Mouse (Mus musculus) left cerebral cortex, postnatal 25 days (tissue): ENCODE measurements around the gene Xrcc4. TPM values are rescaled to one million over a fixed set of nuclear protein-coding genes. Genes with fewer than 3 reads are reported as not detected.

ENCODE experiments used
- DNase-seq, 2 experiments: peaks; one replicate each; pipeline ENCODE4 v3.0.0; 2022; ENCODE audit warnings: low spot score in 2 of 2, mixed read lengths in 1 of 2
- intact Hi-C: fragments of 180-260 bp; cut with DNase I; formaldehyde crosslinking; loops from one replicate; pipeline ENCODE4 v1.15.1; 2025
- total RNA-seq, 2 experiments: library from RNA; stranded (reverse); gene quantifications; 2 replicates each; pipeline ENCODE4 v1.2.3; 2021

Xrcc4 gene
- total RNA-seq, 2 experiments from 2014 or later, result 14.1 to 15.0 TPM

DNA sequence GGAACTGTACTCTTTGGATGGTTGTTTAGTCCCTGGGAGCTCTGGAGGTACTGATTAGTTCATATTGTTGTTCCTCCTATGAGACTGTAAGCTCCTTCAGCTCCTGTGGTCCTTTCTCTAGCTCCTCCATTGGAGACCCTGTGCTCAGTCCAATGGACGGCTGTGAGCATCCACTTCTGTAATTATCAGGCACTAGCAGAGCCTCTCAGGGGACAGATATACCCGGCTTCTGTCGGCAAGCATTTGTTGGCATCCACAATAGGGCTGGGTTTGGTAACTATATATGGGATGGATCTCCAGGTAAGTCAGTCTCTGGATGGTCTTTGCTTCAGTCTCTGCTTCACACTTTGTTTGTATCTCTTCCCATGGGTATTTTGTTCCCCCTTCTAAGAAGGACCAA lies 118.5 kb downstream of the Xrcc4 start:
- DNase-seq, result no peak

DNA sequence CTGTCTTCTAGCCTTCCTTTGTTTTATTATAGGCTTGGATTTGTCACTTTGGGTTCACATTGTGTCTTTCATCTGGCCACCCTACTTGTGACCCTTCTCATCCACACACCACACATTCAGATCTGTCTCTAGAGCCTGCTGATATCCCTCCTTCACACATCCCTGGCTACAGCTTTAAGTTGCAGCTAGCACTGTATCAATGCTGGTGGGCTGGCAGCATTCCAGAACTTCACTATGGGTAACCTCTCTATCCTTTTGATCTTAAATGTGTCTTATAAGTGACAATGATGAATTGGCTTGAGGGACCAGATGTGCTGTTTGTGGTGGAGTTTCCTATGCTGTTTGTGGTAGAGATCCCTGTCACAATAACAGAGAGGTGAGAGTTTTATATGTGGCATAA lies 120.7 kb downstream of the Xrcc4 start:
- no peak for DNase-seq
- intact Hi-C loops, result no loop called here

More for the DNA sequence above, 118.5 kb downstream of the Xrcc4 start:
- intact Hi-C loops, result no loop called here

DNA sequence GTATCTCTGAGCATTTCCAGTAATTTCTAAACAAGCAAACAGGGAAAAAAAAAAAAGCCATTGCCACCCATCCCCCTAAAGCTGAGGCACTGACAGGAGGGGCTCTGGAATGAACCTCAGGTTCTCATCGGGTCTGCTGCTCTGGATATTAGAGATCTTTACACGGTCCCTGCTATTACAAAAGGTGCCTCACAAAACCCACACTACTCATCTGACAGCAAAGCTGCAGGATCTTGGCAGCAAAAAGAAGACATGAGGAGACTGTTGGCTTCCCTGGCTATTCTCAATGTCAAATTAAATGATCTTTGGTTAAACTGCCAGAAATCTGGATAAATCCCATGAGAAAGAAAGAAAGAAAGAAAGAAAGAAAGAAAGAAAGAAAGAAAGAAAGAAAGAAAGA lies 145.1 kb downstream of the Xrcc4 start:
- no peak for DNase-seq
- intact Hi-C loops, result no loop called here

DNA sequence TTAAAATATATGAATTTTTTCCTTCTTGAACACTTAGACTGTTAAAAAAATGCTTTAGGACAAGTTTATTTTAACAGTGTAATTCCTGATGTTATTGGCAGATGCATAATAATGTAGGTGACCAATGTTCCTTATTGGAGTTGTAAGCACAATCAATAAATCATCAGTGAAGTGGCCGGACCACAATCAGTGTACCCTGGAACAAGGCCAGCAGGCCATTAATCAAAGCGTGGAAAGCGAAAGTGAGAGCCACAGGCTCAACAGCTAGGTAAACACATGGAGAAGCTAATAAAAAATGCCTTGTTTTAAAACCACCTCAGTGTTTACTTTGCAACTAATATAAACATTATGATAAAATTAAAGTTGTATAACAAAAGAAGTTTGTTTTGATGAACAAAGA lies 159.9 kb downstream of the Xrcc4 start:
- intact Hi-C loops, result no loop called here
- no peak for DNase-seq

DNA sequence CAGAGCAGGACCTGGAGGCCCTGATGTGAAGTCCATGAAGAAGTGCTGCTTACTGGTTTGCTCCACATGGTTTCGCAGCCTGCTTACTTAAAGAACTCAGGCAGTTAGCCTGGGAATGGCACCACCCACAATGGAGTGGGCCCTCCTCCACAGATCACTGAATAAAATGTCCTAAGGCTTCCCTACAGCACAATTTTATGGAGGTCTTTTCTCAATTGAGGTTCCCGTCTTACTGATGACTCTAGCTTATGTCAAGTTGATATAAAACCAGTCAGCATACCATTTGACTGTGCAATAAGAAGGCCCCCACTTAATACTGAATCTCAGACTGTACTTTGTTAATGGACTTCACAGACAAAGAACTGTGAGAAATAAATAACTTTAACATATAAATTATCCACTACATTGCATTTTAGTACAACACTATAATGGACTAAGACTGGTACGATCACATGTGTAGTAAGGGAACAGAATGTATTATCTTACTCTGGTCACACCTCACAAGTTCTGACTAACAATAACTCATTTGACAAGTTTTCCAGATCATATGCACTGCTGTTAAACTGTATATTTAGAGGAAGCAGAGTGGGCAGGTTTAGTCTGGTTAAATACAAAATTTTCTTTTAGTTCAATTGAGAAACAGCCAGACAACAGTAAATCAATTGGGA lies 170.5 kb downstream of the Xrcc4 start:
- no peak for DNase-seq
- intact Hi-C loops, result no loop called here

DNA sequence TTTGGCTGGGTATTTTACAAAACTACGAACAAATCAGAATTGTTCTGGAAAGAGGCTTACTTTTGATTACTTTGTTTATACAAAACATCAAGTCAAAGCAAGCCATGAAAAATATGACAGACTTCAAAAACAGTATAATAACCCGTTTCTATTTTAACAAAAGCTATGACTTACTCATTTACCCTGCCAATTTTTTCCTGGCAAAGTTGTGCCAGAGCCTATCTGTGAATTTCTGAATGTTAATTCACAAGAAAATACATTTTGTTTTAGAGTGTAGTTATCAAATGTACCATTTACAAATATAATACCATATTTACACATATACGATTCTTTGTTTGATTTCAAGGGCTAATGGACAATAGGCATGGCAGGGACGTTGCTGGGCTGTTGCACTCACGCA lies 175.1 kb downstream of the Xrcc4 start:
- intact Hi-C loops, result no loop called here
- peak in 1 of 2 experiments; percentile 13 for DNase-seq

DNA sequence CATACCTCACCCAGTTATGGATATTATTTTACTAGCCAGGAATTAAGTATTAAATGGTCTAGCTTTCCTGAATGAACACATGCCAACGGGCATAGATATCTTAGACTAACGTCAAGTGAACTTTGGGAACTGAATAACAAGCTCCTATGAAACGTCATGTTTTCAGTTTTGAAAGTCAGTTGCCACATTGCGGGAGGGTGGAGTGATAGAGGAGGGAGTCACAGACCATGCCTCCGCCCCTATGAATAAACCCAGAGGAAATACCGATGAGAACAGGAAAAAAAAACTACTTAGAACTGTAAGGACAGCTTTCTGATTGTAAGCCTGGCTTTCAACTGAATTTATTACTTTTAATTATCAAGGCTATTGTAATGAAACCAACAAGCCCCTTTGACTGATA lies 175.5 kb downstream of the Xrcc4 start:
- DNase-seq, result no peak
- intact Hi-C loops, result no loop called here

DNA sequence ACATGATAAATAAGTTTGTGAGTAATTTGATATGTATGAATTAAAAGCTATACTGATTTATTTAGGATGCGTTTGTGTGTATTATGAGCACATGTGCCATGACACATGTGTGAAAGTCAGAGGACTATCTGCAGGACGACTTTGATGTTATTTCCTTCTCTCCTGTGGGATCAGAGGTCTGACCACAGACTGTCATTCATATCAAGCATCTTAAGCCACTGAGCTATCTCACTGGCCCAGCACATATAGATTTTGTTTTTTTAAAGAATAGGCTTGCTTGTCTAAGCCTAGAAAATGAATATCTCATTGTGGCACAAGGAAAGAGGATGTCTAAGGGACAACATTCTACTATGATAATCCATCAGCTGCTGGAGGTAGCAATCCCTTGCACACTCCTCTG lies 183.3 kb downstream of the Xrcc4 start:
- DNase-seq, result no peak
- intact Hi-C loops, result no loop called here

DNA sequence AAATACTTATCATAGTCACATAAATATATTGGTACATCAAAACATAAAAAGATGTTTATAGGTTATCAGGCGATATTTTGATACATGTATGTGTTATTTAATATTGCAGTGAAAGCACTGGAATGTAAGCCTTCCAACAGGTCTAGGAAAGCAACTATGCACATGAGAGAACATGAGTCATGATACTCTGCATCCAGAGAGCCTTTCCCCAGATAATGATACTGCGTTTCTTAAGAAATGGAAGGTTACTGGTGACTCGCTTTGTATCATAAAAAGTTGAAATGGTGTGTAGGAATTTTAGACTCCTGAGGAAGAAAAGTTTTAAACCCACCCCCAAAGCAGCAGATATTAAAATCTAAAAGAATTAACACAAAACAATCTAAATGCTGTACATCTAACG lies 190.3 kb downstream of the Xrcc4 start:
- intact Hi-C loops, result no loop called here
- DNase-seq, result no peak

DNA sequence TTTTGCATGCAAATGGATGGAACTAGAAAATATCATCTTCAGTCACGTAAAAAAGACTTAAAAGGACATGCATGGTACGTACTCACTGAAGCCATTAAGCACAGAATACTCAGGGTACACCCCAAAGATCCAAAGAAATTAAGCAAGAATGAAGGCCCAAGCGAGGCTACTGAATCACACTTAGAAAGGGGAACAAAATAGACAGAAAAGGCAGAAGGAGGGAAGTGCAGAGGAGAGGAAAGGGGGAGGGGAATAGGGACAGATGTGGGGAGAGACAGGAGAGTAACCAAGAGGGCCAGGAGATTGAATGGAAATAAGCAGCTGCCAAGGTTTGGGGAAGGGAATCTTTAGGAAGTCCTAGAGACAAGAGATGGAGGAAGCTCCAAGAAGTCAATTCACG lies 197.3 kb downstream of the Xrcc4 start:
- intact Hi-C loops, result no loop called here
- DNase-seq, result no peak

DNA sequence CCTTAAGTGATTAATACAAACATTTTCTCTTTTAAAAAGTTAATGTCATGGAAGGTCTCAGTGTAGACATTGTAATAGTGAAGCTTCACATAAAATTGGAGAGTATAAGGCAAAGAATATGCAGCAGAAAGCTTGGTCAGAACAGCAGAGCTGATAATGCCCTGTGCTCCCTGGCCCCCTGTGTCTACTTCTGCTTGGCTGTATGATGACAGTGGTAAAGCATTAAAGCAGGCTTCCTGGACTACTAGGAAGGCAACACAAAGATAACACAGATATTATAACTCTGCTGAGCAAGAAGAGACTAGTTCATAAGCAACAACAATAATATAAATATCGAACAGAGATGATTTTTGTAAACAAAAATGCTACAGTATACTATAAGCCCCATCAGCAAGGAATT lies 199.2 kb downstream of the Xrcc4 start:
- DNase-seq, result no peak
- intact Hi-C loops, result no loop called here

DNA sequence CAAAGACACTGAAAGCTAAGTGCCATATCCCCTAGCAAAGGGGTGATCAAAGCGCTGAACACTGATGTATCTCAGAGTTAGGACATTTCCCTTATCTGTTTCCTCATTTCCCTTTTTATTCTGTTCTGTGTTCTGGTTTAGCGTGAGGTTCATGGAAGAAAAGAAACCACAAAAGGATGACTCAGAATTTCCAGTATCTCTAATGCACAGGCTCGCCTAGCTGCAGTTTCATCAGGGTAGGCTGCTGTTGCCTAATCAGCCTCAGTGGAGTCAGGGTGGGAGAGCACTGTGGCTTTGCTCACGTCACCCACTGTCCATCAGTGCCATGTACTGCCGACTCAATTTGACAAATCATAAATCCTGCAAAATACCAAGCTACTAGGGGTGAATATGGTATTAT lies 200.3 kb downstream of the Xrcc4 start:
- no peak for DNase-seq
- intact Hi-C loops, result no loop called here

DNA sequence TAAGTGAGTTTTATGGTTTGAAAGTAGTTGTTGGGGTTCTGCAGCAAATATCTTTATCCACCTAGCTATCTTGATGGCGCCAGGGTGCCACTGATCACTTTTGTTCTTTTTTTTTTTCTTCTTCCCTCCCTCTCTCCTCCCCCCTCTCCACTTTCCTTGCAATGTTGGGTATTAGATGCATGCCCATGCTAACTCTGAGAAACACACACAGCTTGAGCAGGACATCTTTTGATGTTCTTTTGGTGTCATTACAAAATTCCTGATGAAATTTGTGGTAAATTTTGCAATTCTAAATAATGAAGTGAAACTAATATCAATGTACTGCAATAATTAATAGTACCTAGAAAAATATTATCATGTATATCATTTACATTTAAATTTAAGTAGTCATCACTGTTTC lies 205.9 kb downstream of the Xrcc4 start:
- no peak for DNase-seq
- intact Hi-C loops, result no loop called here

DNA sequence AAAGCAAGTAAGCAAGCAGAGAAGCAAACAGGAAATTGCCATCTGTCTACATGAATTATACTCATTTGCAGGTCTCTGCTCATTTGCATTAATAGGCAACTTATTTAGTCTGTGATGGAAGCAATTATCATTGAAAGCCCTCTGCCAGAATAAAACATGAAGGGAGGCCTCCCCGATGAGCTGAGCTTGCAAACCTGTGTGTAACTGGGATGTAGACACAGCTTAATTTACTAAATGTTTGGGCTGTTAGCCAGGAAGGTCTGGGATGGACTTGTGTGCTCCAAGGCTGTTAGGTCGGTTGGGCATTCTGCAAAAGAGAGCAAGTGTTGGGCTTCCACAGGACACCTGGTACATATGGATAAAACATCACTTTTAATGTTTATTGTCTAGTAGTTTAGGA lies 208.1 kb downstream of the Xrcc4 start:
- intact Hi-C loops, result no loop called here
- peak in 1 of 2 experiments; percentile 13 for DNase-seq

DNA sequence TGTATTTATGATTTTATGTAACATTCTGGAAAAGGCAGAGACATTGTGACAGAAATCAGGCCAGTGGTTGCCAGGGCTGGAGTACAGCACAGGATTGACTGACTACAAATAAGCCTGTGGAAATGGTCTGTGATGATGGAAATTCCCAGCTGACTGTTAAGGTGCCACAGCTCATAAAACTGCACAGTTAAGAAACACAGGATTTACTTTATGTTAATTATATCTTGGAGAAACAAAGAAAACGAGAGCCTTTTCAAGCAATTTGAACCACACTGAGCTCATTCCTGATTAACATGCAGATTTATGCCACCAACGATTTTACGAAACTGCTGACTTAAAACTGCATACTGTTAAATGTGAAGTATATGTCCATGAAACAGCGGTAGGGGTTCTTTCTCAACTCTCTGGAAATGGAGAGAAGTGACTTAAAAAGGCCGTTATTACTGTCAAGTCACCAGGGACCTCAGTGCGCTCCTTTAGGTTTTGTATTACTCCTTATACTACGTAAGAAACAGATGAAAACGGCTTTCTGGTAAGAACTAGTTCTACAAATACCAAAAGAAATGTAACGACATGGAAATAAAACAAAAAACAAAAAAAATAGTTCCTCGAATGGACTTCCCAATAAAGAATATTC lies 210.5 kb downstream of the Xrcc4 start:
- intact Hi-C loops, result no loop called here
- peak; percentile 37 to 75 for DNase-seq

DNA sequence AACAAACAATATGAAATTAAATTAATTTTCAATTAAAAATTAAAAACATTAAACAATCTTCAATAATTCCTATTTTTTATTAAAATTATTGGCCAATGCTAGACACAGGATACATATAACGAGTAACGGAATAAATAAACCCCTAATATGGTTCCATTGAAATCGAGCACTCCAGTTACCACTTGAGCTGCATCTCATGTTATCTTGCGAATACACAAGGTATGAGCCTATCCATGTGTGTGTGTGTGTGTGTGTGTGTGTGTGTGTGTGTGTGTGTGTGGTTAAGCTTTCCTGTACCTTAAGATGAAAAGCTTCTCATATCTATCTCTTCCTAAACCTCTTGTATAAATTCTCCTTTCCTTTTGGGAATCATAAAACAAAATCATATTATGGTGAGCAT lies 213.9 kb downstream of the Xrcc4 start:
- intact Hi-C loops, result no loop called here
- DNase-seq, result no peak

DNA sequence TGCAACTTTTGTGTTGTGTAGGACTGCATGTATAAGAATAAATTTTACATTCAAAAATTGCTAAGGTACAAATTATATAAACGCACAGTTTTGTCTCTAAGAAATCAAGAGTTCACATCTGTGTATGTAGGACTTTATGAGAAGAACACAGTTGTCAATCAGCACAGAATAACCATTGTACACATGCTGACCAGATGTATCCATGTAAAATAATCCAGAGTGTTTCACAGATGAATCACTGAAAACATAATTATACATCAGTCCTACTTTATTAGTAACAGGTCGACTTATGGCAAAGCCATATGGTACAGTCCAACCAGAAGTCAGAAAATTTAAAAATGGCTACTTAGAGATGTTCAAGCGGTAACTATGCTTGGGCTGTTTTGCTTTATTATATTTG lies 216.7 kb downstream of the Xrcc4 start:
- intact Hi-C loops, result no loop called here
- DNase-seq, result no peak

DNA sequence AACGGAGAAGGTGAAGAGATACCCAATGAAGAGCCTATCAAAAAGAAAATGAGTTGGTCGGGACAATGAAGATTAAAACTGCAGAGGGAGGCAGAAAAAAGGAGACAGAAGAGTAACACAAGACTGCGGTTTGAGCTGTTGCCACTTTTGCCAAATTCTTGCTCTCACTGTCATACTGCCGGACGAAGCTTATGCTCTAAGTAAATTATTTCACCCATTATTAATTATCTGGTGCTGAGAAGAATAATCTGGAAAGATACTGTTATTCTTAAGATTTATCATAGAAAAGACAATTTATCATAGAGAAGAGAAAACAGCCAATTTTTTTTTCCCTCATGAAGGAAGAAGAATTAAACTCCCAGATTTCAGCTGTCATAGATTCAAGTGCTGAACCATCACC lies 235.3 kb downstream of the Xrcc4 start:
- intact Hi-C loops, result no loop called here
- DNase-seq, result no peak

DNA sequence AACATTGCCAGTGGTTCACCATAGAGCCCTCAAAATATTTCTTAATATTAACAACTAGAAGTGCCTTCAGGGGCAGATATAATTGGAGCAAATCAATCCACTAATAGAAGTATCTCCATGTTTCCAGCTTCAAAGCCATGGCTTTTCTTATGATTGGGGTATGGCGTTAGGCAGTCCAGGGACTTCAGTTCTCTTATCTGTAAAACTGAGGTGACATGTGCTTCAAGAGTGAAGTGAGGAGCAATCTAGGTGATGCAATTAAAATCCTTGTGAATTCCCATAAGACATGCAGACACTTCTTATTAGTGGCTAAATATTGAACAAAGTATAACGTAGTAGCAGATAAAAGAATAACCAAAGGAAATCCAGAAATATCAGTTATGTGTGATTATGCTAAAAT lies 238.7 kb downstream of the Xrcc4 start:
- intact Hi-C loops, result no loop called here
- no peak for DNase-seq

DNA sequence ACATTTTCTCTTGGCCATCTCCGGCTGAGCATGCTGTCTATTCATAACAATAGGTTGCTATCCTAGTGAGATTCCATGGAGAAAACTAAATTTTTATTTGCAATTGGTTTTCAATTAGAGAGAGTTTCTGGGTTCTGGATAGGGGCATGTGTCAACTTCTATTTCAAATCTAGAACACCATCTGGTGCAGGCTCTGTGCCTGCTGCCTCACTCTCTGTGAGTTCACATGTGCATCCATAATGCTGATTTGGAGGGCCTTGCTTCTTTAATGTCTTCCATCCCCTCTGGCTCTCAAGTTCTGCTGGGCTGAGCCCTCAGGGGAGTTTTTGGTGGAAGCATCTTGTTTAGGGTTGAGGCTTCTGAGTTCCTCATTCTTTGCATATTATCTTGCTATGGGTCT lies 239.5 kb downstream of the Xrcc4 start:
- intact Hi-C loops, result no loop called here
- DNase-seq, result peak; percentile 2 to 39

DNA sequence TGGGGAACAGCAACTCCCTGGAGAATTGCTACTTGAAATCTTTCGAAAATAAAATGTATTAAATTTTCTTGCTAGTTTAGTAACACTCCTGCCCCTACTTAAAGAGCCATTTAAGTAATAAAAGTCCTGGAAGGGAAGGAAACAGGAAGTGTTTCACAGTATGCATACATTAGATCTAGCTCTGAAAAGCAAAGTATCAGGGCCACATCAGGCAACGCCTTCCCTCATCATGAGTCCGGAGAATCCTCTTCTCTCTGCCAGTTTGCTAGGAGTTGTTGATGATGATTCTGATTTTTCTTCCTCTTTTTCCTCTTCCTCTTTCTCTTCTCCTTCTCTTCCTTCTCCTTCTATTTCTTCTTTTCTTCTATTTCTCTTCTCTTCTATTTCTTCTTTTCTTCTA lies 250.8 kb downstream of the Xrcc4 start:
- intact Hi-C loops, result no loop called here
- no peak for DNase-seq

DNA sequence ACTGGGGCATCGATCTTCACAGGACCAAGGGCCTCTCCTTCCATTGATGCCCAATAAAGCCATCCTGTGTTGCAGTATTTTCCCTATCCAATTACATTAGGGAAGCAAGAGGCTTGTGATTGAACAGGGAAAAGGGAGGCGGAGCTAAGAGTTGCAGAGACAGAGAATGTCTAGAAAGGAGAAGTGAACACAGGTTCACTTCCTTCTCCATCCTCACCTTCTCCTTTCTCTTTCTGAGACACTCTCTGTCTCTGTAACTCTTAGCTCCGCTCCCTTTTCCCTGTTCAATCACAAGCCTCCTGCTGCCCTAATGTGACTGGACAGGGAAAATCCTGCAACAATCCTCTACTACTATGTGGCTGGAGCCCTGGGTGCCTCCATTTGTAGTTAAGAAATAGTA lies 254.9 kb downstream of the Xrcc4 start:
- DNase-seq, result no peak
- intact Hi-C loops, result no loop called here
